Mouse (Mus musculus) common myeloid progenitor, adult 5-6 weeks (primary cell): Measurements from ENCODE around the gene Cdh16. TPM values are rescaled to one million over a fixed set of nuclear protein-coding genes. Genes with fewer than 3 reads are reported as not detected.
A peak's percentile ranks its signal among the peaks of the same experiment; 100 is the strongest.
"Not testable (repeated sequence)": the region's sequence is repeated elsewhere in the genome, so short reads cannot be mapped to it uniquely, and the experiment has no call there.

Experiments
- ATAC-seq: replicated peaks from 2 replicates; pipeline ENCODE4 v1.8.0; 2016; ENCODE audit warnings: low read depth, mild to moderate bottlenecking, moderate TSS enrichment, inconsistent platforms; ENCODE audit not compliant: poor library complexity, severe bottlenecking
- total RNA-seq: library from RNA; stranded (forward); fragments of 200-1000, 187-1606 nt; gene quantifications from 2 replicates; pipeline ENCODE4 v1.2.3, GENCODE M21; 2017

The Cdh16 gene
- total RNA-seq, 1 experiment from 2014 or later = not detected

DNA sequence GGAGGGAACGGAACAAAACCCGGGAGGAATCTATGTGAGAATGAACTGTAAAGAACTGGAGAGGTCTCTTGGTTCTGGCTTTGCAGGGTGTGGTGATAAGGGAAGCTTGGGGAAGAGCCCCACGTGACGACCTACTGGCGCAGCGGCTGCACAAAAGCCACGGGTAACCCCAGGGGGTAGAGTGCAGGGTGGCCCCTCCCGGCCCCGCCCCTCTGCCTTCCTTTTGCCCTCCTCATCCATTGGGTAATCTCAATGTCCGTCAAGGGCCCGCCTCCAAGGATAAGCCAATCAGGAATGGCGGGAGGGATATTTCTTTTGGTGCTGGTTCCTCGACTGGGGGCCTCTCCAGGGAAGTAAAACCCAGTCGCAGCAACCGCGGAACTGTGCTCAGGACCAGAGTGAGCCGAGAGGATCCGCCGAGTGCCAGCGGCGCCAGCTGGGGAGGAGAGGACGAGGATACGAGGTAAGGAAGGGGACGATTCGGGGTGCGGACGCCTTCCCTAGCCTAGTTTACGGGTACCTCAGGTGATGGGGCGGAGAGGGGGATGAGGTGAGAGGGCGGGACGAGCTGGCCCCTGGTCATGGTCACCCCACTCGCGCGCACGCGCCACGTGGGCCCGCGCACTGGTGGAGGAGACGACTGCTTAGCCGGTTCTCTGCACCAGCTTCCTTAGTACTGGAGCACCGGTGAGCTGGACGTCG, 32.9 kb downstream of the Cdh16 start, which contains the start of gene Pdp2:
Gene Pdp2 (plus strand): TSS at position 319 of the 702 bp plus-strand sequence.
- ATAC-seq = peak; percentile 91

DNA sequence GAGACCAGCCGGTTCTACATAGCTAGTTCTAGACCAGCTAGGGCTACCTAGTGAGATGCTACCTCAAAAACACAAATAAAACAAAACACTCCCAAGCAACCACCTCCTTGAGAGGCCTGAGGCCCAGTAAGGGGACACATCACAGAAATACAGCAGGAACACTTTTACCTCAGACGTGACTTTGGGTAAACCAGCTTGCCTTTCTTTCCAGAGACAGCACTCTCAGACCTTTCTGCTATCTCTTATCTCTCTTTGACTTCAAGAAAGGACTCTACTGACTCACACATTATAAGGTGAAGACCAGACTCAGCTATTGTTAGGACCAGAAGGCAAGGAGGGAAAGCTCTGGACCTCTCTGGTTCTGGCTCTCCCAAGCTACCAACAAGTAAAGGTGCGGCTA, 33.9 kb downstream of the Cdh16 start:
- no peak for ATAC-seq

GRCm38 (mm10) chr8:104584522-104584921, 39.7 kb downstream of the Cdh16 start:
- no peak for ATAC-seq

- not testable (repeated sequence) for ATAC-seq
These were observed 46.6 kb downstream of the Cdh16 start for GRCm38 (mm10) chr8:104577606-104578005.

GRCm38 (mm10) chr8:104576820-104577219, 47.4 kb downstream of the Cdh16 start:
- ATAC-seq = no peak

DNA sequence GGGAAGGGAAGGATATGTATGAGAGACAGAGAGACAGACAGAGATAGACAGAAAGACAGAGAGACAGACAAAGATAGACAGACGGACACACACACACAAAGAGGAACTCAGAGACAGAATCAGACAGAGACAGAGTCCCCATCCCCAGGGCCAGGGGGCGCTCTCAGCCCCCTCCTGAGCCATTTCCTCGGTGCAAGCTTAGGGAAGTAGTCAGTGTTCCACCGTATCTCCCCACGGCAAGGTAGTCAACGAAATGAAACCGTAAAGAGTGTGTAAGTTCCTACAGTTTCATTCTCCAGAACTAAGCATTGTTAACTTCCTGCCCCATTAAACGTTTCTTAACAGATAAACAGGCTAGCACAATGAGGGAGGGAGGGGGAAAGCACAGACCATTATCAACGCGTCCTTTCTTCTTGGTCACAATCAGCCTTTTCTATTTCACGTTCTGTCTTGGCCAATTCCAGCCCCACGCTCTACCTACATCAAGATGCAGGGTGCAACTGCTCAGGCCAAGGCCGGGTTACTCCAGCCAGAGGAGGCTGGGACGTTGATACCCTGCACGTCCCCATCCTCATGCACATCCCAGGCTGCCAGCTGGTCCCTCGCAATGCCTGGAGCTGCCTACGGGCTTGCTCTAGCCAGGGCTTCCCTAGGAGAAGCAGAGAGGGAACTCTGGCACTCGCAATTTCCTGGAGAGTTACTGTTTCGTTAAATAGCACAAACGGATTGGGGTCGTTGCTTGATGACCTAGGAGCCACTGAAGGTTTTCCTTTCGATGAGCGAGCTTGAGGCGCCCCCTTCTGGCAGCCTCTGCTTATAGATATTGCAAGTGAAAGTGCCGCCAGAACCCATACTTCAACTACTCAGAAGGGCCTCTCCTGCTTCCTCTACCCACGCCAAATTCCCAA, 53.5 kb downstream of the Cdh16 start:
- ATAC-seq = peak; percentile 94

GRCm38 (mm10) chr8:104569559-104569958, 54.6 kb downstream of the Cdh16 start:
- no peak for ATAC-seq

GRCm38 (mm10) chr8:104565457-104565798, 58.8 kb downstream of the Cdh16 start:
- no peak for ATAC-seq

DNA sequence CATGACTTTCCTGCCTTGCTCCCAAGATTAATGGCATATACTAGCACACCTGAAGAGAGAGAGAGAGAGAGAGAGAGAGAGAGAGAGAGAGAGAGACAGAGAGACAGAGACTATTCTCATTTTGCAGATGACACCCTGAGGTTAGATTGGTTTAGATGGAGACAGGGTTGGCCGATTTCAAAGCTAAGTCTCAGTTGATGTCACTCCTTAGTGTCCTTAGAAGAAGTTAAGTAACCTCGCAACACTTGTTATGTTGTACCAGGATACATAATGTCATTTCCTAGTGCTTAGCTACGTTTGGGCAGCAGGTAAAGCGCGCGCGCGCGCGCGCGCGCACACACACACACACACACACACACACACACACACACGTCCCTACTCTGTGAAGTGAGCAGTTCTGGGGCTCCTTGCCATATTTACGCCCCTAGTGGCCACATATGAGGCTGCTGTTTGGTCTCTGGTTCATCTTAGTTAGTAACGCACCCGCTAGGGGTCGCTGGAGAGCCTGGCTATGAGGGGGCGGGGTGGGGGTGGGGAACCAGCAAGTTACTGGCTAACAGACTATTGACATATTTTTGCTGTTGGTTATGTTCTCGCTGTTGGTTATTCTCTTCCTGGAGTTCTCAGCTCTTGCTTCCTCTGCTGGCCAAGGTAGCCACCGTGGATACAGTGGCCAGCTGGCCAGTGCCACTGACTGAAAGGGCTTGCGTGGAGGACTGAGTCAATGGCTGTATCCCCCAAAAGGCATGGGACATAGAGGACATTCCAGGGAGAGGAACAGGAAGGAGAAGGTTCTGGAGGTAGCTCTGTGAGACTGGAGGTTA, 59.4 kb downstream of the Cdh16 start:
- ATAC-seq = peak; percentile 100

- ATAC-seq = no peak
These were observed 63.5 kb downstream of the Cdh16 start for GRCm38 (mm10) chr8:104560731-104561130.

DNA sequence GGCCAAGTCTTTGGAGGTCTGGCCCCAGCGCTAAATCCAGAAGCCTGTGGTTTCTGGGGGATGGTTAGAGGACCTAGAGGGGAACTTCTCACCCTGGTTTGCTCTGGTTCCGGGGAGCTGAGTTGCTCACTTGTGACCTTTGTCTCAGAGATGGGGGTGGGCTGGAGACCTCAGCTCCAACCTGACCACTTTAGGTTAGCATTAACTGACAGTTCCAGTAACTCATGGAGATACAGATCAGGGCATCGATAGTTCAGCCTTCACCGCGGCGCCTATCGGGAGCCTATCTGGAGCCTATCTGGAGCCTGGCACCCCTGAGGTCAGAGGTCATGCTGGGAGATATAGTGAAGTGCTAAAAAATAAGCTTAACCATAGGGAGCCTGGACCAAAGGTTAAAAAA, 67.0 kb downstream of the Cdh16 start:
- no peak for ATAC-seq

DNA sequence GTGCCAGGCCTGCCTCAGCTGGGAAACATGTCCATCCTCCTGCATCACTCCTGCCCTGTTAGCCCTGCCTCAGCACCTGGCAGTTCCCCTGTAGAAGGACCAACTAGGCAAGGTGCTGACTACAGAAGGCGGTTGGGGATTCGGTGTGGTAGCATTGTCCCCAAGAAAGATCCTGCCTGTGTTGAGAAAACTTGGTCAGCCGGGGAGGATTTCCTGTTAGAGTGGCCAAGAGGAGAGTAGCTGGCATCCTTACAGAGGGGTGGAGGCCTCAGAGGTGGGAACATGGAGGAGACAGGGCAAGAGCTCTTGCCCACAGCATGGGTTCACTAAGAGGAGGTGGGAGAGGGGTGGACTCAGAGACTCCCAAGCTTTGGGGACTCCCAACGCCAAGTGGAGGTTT, 69.0 kb downstream of the Cdh16 start:
- ATAC-seq = no peak

Other genes with a start within 250 kb of the Cdh16 start
- gene Cmtm4, start 228.6 kb downstream of the Cdh16 start, total RNA-seq = 1.8 TPM in 2 replicates
- 48.1 and 57.4 TPM in 2 replicates for gene Dync1li2, start 181.3 kb downstream of the Cdh16 start, total RNA-seq
- not detected in 2 replicates for gene Terb1, start 114.5 kb downstream of the Cdh16 start, total RNA-seq
- gene Nae1, start 89.8 kb downstream of the Cdh16 start, total RNA-seq = 95.4 and 104 TPM in 2 replicates
- 0.41 TPM in 1 of 2 replicates, not detected in the other for gene Car7, start 89.7 kb downstream of the Cdh16 start, total RNA-seq
- gene Pdp2, start 32.9 kb downstream of the Cdh16 start, total RNA-seq = 9.8 and 12.4 TPM in 2 replicates
- gene Rrad, start 6.9 kb upstream of the Cdh16 start, total RNA-seq = 3.1 and 4.8 TPM in 2 replicates
- gene Ciao2b, start 17.6 kb upstream of the Cdh16 start, total RNA-seq = 25.8 and 28.0 TPM in 2 replicates
- not detected in 2 replicates for gene Ces2a, start 109.6 kb upstream of the Cdh16 start, total RNA-seq
- not detected in 2 replicates for gene Ces2b, start 207.2 kb upstream of the Cdh16 start, total RNA-seq
- not detected in 2 replicates for gene Ces2c, start 222.7 kb upstream of the Cdh16 start, total RNA-seq